In the genomic region with DNA sequence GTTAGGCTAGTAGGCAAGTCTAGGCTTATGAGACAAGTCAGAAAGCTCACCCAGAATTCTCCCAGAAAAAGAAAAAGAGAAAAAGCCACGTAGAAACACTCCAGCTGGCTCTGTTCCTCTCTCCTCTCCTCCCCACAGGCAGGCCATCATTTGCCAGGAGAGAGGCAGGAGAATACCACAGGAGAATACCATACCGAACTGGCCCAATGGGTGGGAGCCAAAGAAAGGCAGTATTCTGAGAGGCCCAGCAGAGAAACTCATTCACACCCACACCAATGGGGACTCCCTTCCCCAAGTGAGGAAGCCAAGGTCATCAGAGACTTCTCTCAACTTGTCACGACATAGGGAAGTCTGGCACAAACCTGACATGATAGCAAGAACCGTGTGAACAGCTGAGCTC, we compare ENCODE assay signal across 24 mouse cellular contexts. TPM values are rescaled to one million over a fixed set of nuclear protein-coding genes. Genes with fewer than 3 reads are reported as not detected.
"Had no signal": no experiment of that assay in that cellular context is flagged by ENCODE, and none has a peak within 500 bp of the region (broad histone marks: within the 10 kb centered on the region; RNA-seq: fewer than 3 reads in every experiment).

No protein-coding gene starts in this region.

- H3K27me3 ChIP-seq: kidney, embryonic 15.5 days; midbrain, embryonic 12.5 days; midbrain, embryonic 15.5 days; neural tube, embryonic 12.5 days; neural tube, embryonic 15.5 days had no signal

- H3K4me3 ChIP-seq: kidney, embryonic 15.5 days; left cerebral cortex, adult 2 months; limb, embryonic 12.5 days; limb, embryonic 15.5 days; midbrain, embryonic 12.5 days; midbrain, embryonic 15.5 days; neural tube, embryonic 12.5 days; neural tube, embryonic 15.5 days had no signal

- H3K36me3 ChIP-seq: kidney, embryonic 15.5 days; limb, embryonic 12.5 days; limb, embryonic 15.5 days; midbrain, embryonic 12.5 days; midbrain, embryonic 15.5 days; neural tube, embryonic 15.5 days had no signal

- H3K4me1 ChIP-seq: kidney, embryonic 15.5 days; limb, embryonic 12.5 days; limb, embryonic 15.5 days had no signal

- H3K9me3 ChIP-seq: kidney, embryonic 15.5 days; limb, embryonic 12.5 days; limb, embryonic 15.5 days; midbrain, embryonic 12.5 days; midbrain, embryonic 15.5 days; neural tube, embryonic 12.5 days; neural tube, embryonic 15.5 days had no signal

- ATAC-seq: liver, postnatal 0 days; lung, postnatal 0 days; midbrain, embryonic 15.5 days had no signal

- H3K27ac ChIP-seq: kidney, embryonic 15.5 days; left cerebral cortex, adult 2 months; limb, embryonic 12.5 days; limb, embryonic 15.5 days; liver, embryonic 14.5 days; macrophage; midbrain, embryonic 12.5 days; midbrain, embryonic 15.5 days; neural tube, embryonic 12.5 days; neural tube, embryonic 15.5 days; stomach, postnatal 0 days had no signal

- DNase-seq: kidney, postnatal 10 days; kidney, postnatal 36 days; layer of hippocampus, postnatal 36 days; left cerebral cortex, postnatal 4 days; liver, postnatal 0 days; lung, embryonic 14.5 days; right cerebral cortex, adult 18-20 months; right cerebral cortex, postnatal 14 days; right cerebral cortex, postnatal 4 days; thymus, adult 18-20 months; thymus, postnatal 36 days had no signal

RNA-seq across cellular contexts. Expression of a gene that starts 19.2 kb away (rescaled TPM):
- total RNA-seq: megakaryocyte, adult 5-6 weeks had no signal
- polyA plus RNA-seq: macrophage had no signal
